Mouse (Mus musculus) limb, embryonic 15.5 days (tissue): Measurements from ENCODE around the gene 2210016F16Rik. TPM values are rescaled to one million over a fixed set of nuclear protein-coding genes. Genes with fewer than 3 reads are reported as not detected.
A peak's percentile ranks its signal among the peaks of the same experiment; 100 is the strongest.

Source experiments
- ATAC-seq: fragments of 200-750 bp; cut with Nextera tagmentation; 2 replicates; pipeline ENCODE4 v1.8.0; 2017; ENCODE audit warnings: low read depth, moderate TSS enrichment; ENCODE audit not compliant: insufficient number of reproducible peaks, low FRiP score, low TSS enrichment
- H3K27ac ChIP-seq: fragments of 300-500 bp; sonication (generic); 2 replicates; pipeline ENCODE4 v1.5.1; 2015; ENCODE audit warnings: moderate library complexity, mild to moderate bottlenecking, inconsistent platforms
- H3K27me3 ChIP-seq: fragments of 300-500 bp; sonication (generic); 2 replicates; pipeline ENCODE4 v1.6.1; 2015; ENCODE audit warnings: inconsistent platforms
- H3K36me3 ChIP-seq: fragments of 300-500 bp; sonication (generic); 2 replicates; pipeline ENCODE4 v1.6.1; 2015; ENCODE audit warnings: inconsistent platforms
- H3K4me1 ChIP-seq: fragments of 300-500 bp; sonication (generic); 2 replicates; pipeline ENCODE4 v1.6.1; 2015; ENCODE audit warnings: inconsistent platforms
- H3K4me2 ChIP-seq: fragments of 300-500 bp; sonication (generic); 2 replicates; pipeline ENCODE4 v1.6.1; 2015; ENCODE audit warnings: mild to moderate bottlenecking, inconsistent platforms
- H3K4me3 ChIP-seq: fragments of 300-500 bp; sonication (generic); 2 replicates; pipeline ENCODE4 v1.5.1; 2015; ENCODE audit warnings: mild to moderate bottlenecking, inconsistent platforms
- H3K9ac ChIP-seq: fragments of 300-500 bp; sonication (generic); 2 replicates; pipeline ENCODE4 v1.6.1; 2015; ENCODE audit warnings: inconsistent platforms
- H3K9me3 ChIP-seq: fragments of 300-500 bp; sonication (generic); 2 replicates; pipeline ENCODE4 v1.6.1; 2016; ENCODE audit warnings: inconsistent platforms
- WGBS: fragments of 180-500 bp; shearing (Covaris S2); methylation state at CpG from one replicate; pipeline ENCODE4 v1.1.7; 2015; 5-methylcytosine and 5-hydroxymethylcytosine counted together
- microRNA counts: library from miRNA; unstranded; fragments of <30 nt; microRNA quantifications from one replicate; lab custom pipeline; 2016
- microRNA-seq: library from miRNA; unstranded; fragments of <30 nt; microRNA quantifications from one replicate; pipeline ENCODE4, GENCODE M21; 2016
- polyA plus RNA-seq: library from polyadenylated mRNA; unstranded; fragments of >200 nt; fragmentation: Nextera tagmentation; extraction: Ambion mirVana; gene quantifications from 2 replicates; pipeline ENCODE4 v1.2.1, GENCODE M21; 2015

2210016F16Rik gene
- polyA plus RNA-seq, 1 experiment from 2014 or later, result 27.7 TPM

DNA sequence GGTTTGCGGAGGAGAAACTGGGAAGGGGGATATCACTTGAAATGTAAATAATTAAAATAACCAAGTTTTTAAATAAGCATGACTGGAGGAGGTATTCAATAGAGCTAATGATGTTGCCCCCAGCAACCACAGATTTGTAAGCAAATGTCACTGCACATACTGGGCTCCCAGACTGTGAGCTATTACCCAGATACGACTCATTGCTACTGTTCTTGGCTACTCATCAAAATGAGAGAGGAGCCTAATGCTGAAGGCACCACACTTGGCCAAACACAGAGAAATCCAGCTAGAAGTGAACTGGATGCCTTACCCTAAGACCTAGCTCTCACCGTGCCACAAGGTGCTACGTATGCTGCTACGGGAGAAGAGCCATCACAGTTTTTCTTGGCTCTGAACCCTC, 50.9 kb downstream of the 2210016F16Rik start:
- H3K4me3 ChIP-seq, result no peak overlapping the region
- H3K36me3 ChIP-seq, result no peaks in the 10 kb centered on the region
- ATAC-seq, result no peak
- H3K27me3 ChIP-seq, result no peaks in the 10 kb centered on the region
- no peaks in the 10 kb centered on the region for H3K4me1 ChIP-seq
- H3K9ac ChIP-seq, result no peak overlapping the region
- no peaks in the 10 kb centered on the region for H3K9me3 ChIP-seq
- 96% methylated on average over 5 of the region's 5 CpGs for WGBS
- H3K4me2 ChIP-seq, result no peak overlapping the region
- no peak overlapping the region for H3K27ac ChIP-seq

MicroRNAs within 50 kb of the gene (microRNA counts, 519-probe panel; counts per million panel counts)
- 3,516 counts per million, percentile 83 among the panel's probes with 10 or more counts for microRNA mmu-miR-7a (lab: Ali Mortazavi, UCI)

Small RNAs within 50 kb of the gene (microRNA-seq; reads per million reads assigned to microRNA genes)
- 47.3 reads per million, percentile 40 among the genes with 10 or more reads in this experiment for gene Mir7-1

Other genes starting within 250 kb of the 2210016F16Rik start
- gene Idnk, start 227.6 kb downstream of the 2210016F16Rik start, polyA plus RNA-seq, result 29.3 and 33.0 TPM in 2 replicates
- 98.8 and 108 TPM in 2 replicates for gene Ubqln1, start 169.6 kb downstream of the 2210016F16Rik start, polyA plus RNA-seq
- gene Gkap1, start 109.5 kb downstream of the 2210016F16Rik start, polyA plus RNA-seq, result 23.8 and 26.4 TPM in 2 replicates
- 0.43 and 0.45 TPM in 2 replicates for gene Kif27, start 26.1 kb downstream of the 2210016F16Rik start, polyA plus RNA-seq
- 22.8 and 24.5 TPM in 2 replicates for gene Rmi1, start 17.0 kb upstream of the 2210016F16Rik start, polyA plus RNA-seq
- 1,317 and 1,364 TPM in 2 replicates for gene Hnrnpk, start 18.1 kb upstream of the 2210016F16Rik start, polyA plus RNA-seq
- 1.0 and 1.7 TPM in 2 replicates for gene Slc28a3, start 225.7 kb upstream of the 2210016F16Rik start, polyA plus RNA-seq